Mouse (Mus musculus): ENCODE data around the gene Eno3.

DNA sequence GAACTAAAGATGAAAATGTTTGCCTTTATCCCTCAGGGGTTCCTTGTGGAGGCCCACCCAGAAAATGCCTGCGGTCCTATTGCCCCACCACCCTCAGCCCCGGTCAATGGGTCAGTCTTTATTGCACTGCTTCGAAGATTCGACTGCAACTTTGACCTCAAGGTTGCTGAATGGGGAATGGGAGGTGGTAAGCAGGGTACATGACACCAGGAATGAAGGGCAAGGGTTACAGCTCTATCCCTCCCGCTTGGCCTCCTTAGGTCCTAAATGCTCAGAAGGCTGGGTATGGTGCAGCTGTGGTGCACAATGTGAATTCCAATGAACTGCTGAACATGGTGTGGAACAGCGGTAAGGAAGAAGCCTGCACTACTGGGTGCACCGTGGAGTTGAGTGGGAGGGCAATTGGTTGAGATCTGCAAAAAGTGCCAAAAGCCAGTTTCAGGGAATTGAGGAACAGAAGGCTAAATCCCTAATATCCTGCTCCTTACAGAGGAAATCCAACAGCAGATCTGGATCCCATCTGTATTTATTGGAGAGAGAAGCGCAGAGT lies 7.7 kb upstream of the Eno3 start:
- TF ChIP-seq CTCF (IDR thresholded peaks at IDR 0.05; ENCODE audit: low read depth, low read length) (no peak), POLR2A (IDR thresholded peaks at IDR 0.05; ENCODE audit: insufficient read depth, low read length) (no peak), EP300 (IDR thresholded peaks at IDR 0.05; ENCODE audit: insufficient read depth, low read depth, low read length) (no peak)
